Mouse (Mus musculus) monocyte, adult 5-6 weeks (primary cell): ENCODE data around the gene 4930544D05Rik. TPM values are rescaled to one million over a fixed set of nuclear protein-coding genes. Genes with fewer than 3 reads are reported as not detected.

Experiments
- ATAC-seq: fragments of 153-309, 156-312 bp; replicated peaks from 2 replicates; pipeline ENCODE4 v1.8.0; 2017; ENCODE audit warnings: mild to moderate bottlenecking; ENCODE audit not compliant: low TSS enrichment, insufficient number of reproducible peaks, severe bottlenecking, poor library complexity, low FRiP score
- total RNA-seq: library from RNA; stranded (forward); fragments of 200-1000, 200-491, 200-594 nt; gene quantifications from 3 replicates; pipeline ENCODE4 v1.2.3, GENCODE M21; 2017

The 4930544D05Rik gene
- total RNA-seq, 1 experiment from 2014 or later: not detected

GRCm38 (mm10) chr11:70635601-70636000 is 20.0 kb downstream of the 4930544D05Rik start:
- no peak for ATAC-seq

GRCm38 (mm10) chr11:70637764-70638163 is 22.1 kb downstream of the 4930544D05Rik start:
- no peak for ATAC-seq

DNA sequence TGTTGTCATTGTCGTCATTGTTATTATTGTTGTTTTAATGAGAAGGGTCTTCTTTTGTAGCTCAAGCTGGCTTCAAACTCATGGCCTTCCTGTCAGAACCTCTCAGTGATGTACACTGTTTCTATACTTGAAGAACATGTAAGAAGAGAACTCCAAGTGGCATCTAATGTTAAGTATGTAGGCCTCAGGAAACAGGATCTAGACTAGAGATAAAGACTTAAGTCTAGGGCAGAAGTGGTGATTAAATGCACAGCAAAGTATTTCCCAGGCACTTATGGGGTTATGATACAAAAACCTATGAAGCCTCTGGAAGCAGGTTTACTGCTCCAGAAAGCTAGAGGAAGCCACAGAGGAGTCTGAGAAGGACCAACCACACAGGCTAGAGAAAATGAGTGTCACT is 22.6 kb downstream of the 4930544D05Rik start:
- no peak for ATAC-seq

DNA sequence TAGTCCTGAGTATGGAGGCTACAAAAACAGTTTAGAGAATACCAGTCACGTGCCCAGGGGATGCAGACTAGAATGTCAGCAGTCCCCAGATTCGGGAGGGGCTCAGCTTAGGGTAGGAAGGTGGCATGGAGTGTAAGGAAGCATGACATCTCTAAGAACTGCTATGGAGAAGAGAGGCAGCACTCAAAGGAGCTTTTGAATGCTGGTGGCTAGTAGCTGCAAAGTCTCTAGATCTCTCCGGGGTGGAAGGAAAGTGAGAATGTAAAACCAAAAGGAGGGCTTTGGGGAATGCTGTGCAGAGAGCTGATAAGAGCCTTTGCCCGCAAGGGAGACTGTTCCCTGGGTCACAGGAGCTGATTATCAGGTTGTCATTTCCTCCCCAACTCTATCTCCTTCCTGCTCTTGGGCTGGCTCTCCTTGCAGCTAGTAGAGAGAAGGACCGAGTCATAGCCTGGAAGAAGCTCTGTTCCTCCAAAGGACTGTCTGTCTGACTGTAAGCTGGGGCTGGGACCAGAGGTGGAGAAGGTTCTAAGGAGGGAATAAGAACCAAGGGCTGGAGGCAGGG is 23.1 kb downstream of the 4930544D05Rik start, which contains the start of gene Gp1ba:
TSS of gene Gp1ba (plus strand) at position 409 of the 565 bp plus-strand sequence.
- ATAC-seq: no peak

- no peak for ATAC-seq
Observed at GRCm38 (mm10) chr11:70639976-70640375, 24.3 kb downstream of the 4930544D05Rik start.

DNA sequence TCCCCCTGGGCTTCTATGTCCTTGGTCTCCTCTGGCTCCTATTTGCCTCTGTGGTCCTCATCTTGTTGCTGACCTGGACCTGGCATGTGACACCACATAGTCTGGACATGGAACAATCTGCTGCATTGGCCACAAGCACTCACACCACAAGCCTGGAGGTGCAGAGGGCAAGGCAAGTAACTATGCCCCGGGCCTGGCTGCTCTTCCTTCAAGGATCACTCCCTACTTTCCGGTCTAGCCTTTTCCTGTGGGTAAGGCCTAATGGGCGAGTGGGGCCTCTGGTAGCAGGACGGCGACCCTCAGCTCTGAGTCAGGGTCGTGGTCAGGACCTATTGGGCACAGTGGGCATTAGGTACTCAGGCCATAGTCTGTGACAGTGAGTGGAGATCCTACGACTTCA is 25.6 kb downstream of the 4930544D05Rik start:
- no peak for ATAC-seq

DNA sequence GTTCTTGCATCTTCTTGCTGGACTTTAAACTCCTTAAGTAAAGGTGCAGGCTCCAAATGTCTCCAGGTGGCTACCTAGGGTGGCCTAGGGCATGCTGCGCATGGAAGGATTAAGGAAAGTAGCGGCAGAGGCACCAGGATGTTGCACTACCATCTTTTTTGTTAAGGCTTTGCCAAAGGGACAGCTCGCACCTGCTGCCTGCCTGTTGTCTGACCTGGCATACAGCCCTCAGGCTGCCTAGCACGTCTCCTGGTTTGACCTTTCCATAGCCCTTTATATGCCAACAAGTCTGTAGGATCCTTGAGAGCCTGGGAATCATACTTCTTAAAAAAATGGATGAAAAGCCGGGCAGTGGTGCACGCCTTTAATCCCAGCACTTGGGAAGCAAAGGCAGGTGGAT is 27.4 kb downstream of the 4930544D05Rik start:
- ATAC-seq: no peak

DNA sequence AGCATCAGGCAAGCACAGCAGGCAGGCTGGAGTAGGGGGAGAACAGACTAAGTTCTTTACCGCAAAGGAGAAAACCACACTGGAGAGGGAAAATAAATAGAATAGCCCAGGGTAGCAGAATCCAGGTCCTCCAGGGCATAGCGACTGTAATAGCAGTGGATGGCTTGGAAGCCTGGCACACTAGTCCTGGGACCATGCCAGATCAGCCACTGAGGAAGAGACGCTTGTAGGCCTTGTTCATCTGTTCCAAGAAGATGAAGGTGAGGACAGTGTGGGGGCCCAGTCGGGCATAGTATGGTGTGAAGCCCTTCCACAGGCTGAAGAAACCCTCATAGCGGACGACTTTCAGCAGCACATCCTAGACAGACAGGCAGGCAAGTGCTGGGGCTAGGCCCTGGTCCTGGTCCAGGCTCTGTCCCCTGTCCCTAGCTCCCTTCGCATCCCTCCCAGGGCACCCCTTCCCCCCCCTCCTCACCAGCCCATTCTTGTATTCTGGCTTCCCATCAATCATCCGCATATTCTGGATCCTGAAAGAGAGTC is 29.0 kb downstream of the 4930544D05Rik start:
- ATAC-seq: no peak

- no peak for ATAC-seq
Observed at GRCm38 (mm10) chr11:70645461-70646258, 30.0 kb downstream of the 4930544D05Rik start.

GRCm38 (mm10) chr11:70646259-70646555 is 30.6 kb downstream of the 4930544D05Rik start:
- no peak for ATAC-seq

- ATAC-seq: peak; percentile 76
Observed at GRCm38 (mm10) chr11:70646691-70647650, 31.3 kb downstream of the 4930544D05Rik start, which contains the start of the genes Rnf167 and Slc25a11. TSS of gene Rnf167 (plus strand) at chr11:70647235. TSS of gene Slc25a11 (minus strand) at chr11:70647479.

DNA sequence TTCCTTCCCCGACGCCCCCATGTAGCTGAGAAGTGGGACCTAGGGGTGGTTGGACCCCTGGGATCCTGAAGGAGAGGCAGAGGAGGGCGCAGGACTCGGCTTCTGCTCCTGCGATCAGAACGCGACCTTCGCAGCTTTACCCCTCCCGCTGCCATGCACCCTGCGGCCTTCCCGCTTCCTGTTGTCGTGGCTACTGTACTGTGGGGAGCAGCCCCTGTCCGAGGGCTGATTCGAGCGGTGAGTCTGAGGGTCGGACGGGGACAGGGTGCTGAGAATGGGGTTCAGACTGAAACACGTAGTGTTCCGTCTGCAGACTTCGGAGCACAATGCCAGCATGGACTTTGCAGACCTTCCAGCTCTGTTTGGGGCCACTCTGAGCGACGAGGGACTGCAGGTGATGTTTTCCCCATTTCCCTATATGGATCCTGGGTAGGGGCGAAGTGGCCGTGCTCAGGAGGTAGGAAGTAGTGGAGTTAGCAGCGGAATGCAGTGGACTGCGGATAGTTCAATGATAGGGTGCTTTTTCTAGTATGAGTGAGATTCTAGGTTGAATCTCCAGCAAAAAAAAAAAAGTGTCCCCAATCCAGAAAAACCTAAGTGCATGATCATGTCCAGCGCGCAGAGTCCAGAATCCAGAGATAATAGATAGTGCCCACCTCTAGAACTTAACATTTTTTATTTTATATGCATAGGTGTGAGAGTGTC is 32.2 kb downstream of the 4930544D05Rik start:
- no peak for ATAC-seq

DNA sequence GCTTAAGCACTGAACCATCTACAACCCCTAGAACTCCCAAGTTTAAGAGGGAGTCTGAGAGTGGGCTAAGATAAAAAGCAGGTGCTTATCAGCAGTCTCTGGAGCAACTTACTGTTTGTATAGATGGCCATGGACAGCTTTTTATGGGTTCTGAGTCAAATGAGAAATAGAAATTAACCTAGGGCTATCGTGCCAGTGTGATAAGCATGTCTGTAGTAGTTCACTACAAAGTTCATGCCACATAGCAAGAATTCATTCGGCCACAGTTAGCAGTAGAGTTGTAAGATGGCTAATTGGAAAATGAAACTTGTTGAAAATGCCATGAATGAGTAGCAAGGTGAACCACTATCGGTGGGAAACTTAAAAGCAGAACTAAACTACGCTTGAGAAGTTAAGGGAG is 32.9 kb downstream of the 4930544D05Rik start:
- ATAC-seq: no peak

GRCm38 (mm10) chr11:70649185-70649734 is 33.6 kb downstream of the 4930544D05Rik start:
- ATAC-seq: no peak

GRCm38 (mm10) chr11:70650322-70651175 is 34.9 kb downstream of the 4930544D05Rik start:
- ATAC-seq: no peak

GRCm38 (mm10) chr11:70651391-70651790 is 35.7 kb downstream of the 4930544D05Rik start:
- ATAC-seq: no peak
